In the genomic region with DNA sequence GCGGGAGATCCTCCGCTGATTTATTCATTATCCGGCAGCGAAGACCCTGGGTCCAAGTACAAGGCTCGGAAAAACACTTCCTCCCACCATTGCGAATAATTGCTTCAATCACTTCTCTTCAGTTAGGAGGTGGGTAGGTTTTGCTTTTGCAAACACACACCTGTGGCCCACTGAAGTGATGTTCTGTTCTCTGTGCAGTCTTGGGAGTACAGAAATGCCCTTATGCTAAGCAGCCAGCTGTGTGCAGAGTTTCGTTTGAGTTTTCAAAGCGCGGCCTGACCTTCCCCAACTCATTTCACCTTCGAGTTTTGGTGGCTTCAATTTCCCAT, we compare ENCODE assay signal across 7 mouse cellular contexts. TPM values are rescaled to one million over a fixed set of nuclear protein-coding genes. Genes with fewer than 3 reads are reported as not detected.
DNase-seq lines count a peak whose midpoint lies in the region; ATAC-seq and TF ChIP-seq lines count a peak whose summit lies in the region.

No protein-coding gene starts in this region.

- H3K4me2 ChIP-seq in lung, embryonic 16.5 days (ENCODE audit: low read depth, low read length): peak overlapping the region; percentile 98
- H3K4me2 ChIP-seq in embryonic facial prominence, embryonic 15.5 days (replicated peaks): peak overlapping the region; percentile 96
- H3K4me2 ChIP-seq in intestine, postnatal 0 days (replicated peaks; ENCODE audit: low read depth): peak overlapping the region; percentile 92

- no peak for DNase-seq in lung, adult 18-20 months
- peak; percentile 44 for DNase-seq in naive thymus-derived CD4-positive, alpha-beta T cell, adult 2 months (ENCODE audit: low read depth)
- no peak for DNase-seq in frontal cortex, postnatal 25 days (ENCODE audit: low spot score in 2 of 2)
- DNase-seq in right cerebral cortex, postnatal 25 days: no peak

- peak overlapping the region; percentile 79 for H3K4me3 ChIP-seq in lung, embryonic 16.5 days (ENCODE audit: low read length)
- H3K4me3 ChIP-seq in embryonic facial prominence, embryonic 15.5 days (replicated peaks): peak overlapping the region; percentile 76
- H3K4me3 ChIP-seq in intestine, postnatal 0 days (ENCODE audit: low read depth, low read length): peak overlapping the region; percentile 85

- H3K4me1 ChIP-seq in lung, embryonic 16.5 days (replicated peaks; ENCODE audit: control insufficient read depth, insufficient read depth, low read length): peaks cover 14% of the 10 kb centered on the region
- H3K4me1 ChIP-seq in embryonic facial prominence, embryonic 15.5 days: peaks cover 8% of the 10 kb centered on the region
- no peaks in the 10 kb centered on the region for H3K4me1 ChIP-seq in intestine, postnatal 0 days (replicated peaks; ENCODE audit: control insufficient read depth, insufficient read depth, low read length)

- TF ChIP-seq CTCF in intestine, postnatal 0 days (IDR thresholded peaks at IDR 0.05; ENCODE audit: low read depth): no peak

- H3K27ac ChIP-seq in lung, embryonic 16.5 days (ENCODE audit: low read length): no peak overlapping the region
- no peak overlapping the region for H3K27ac ChIP-seq in embryonic facial prominence, embryonic 15.5 days (replicated peaks)
- no peak overlapping the region for H3K27ac ChIP-seq in intestine, postnatal 0 days (ENCODE audit: low read depth, low read length)

- H3K27me3 ChIP-seq in lung, embryonic 16.5 days (ENCODE audit: control insufficient read depth, insufficient read depth, low read depth, low read length): peaks cover 3% of the 10 kb centered on the region; the same call in 1 of the 2 replicates
- no peaks in the 10 kb centered on the region for H3K27me3 ChIP-seq in embryonic facial prominence, embryonic 15.5 days
- no peaks in the 10 kb centered on the region for H3K27me3 ChIP-seq in intestine, postnatal 0 days (replicated peaks; ENCODE audit: control insufficient read depth, insufficient read depth, low read length)

- WGBS in lung, embryonic 16.5 days: 6% methylated on average over 10 of the region's 10 CpGs
- 4% methylated on average over 10 of the region's 10 CpGs for WGBS in embryonic facial prominence, embryonic 15.5 days
- 5% methylated on average over 10 of the region's 10 CpGs for WGBS in intestine, postnatal 0 days

- H3K36me3 ChIP-seq in lung, embryonic 16.5 days (ENCODE audit: control insufficient read depth, insufficient read depth, low read length): no peaks in the 10 kb centered on the region
- no peaks in the 10 kb centered on the region for H3K36me3 ChIP-seq in embryonic facial prominence, embryonic 15.5 days
- no peaks in the 10 kb centered on the region for H3K36me3 ChIP-seq in intestine, postnatal 0 days (ENCODE audit: control insufficient read depth, insufficient read depth)

- no peak for ATAC-seq in lung, embryonic 16.5 days (ENCODE audit: low read depth)
- ATAC-seq in embryonic facial prominence, embryonic 15.5 days (ENCODE audit: insufficient number of reproducible peaks, low FRiP score, low TSS enrichment, low read depth): no peak
- no peak for ATAC-seq in intestine, postnatal 0 days

- H3K9ac ChIP-seq in lung, embryonic 16.5 days (ENCODE audit: low read length): peak overlapping the region; percentile 79
- H3K9ac ChIP-seq in embryonic facial prominence, embryonic 15.5 days: no peak overlapping the region
- H3K9ac ChIP-seq in intestine, postnatal 0 days (ENCODE audit: low read depth, low read length): peak overlapping the region; percentile 78

- H3K9me3 ChIP-seq in lung, embryonic 16.5 days (ENCODE audit: control insufficient read depth, low read length): no peaks in the 10 kb centered on the region
- H3K9me3 ChIP-seq in embryonic facial prominence, embryonic 15.5 days (replicated peaks): no peaks in the 10 kb centered on the region
- no peaks in the 10 kb centered on the region for H3K9me3 ChIP-seq in intestine, postnatal 0 days (ENCODE audit: control insufficient read depth)

RNA-seq across cellular contexts. Expression of gene Map3k5, which starts 1.0 kb away (rescaled TPM):
- 1.2 and 1.7 TPM in 2 replicates for polyA plus RNA-seq in lung, embryonic 16.5 days (2015; fragmentation: Nextera tagmentation; extraction: Ambion mirVana)
- polyA plus RNA-seq in embryonic facial prominence, embryonic 15.5 days (2015; fragmentation: Nextera tagmentation; extraction: Ambion mirVana): 1.8 and 2.1 TPM in 2 replicates
- polyA plus RNA-seq in intestine, postnatal 0 days (2015; fragmentation: Nextera tagmentation; extraction: Ambion mirVana): 1.5 and 1.8 TPM in 2 replicates

RNA-seq across cellular contexts. Expression of gene Pex7, which starts 27.8 kb away (rescaled TPM):
- polyA plus RNA-seq in lung, embryonic 16.5 days (2015; fragmentation: Nextera tagmentation; extraction: Ambion mirVana): 30.5 and 34.2 TPM in 2 replicates
- 30.3 TPM in 2 replicates for polyA plus RNA-seq in embryonic facial prominence, embryonic 15.5 days (2015; fragmentation: Nextera tagmentation; extraction: Ambion mirVana)
- 61.7 and 63.8 TPM in 2 replicates for polyA plus RNA-seq in intestine, postnatal 0 days (2015; fragmentation: Nextera tagmentation; extraction: Ambion mirVana)
